Mouse (Mus musculus): ENCODE results near the gene Nhsl1. TPM values are rescaled to one million over a fixed set of nuclear protein-coding genes. Genes with fewer than 3 reads are reported as not detected.
A peak's percentile ranks its signal among the peaks of the same experiment; 100 is the strongest.

The Nhsl1 gene
- polyA plus RNA-seq, 1 experiment from 2014 or later = 8.8 TPM

- no peaks in the 10 kb centered on the region for H3K36me3 ChIP-seq (ENCODE audit: insufficient read depth, low read length)
- H3K9ac ChIP-seq (ENCODE audit: low read depth, low read length) = no peak overlapping the region
- no peak for TF ChIP-seq CTCF (IDR thresholded peaks at IDR 0.05; ENCODE audit: low read depth)
- H3K4me3 ChIP-seq (replicated peaks; ENCODE audit: low read depth, low read length) = no peak overlapping the region
- H3K9me3 ChIP-seq (replicated peaks; ENCODE audit: low read length) = no peaks in the 10 kb centered on the region
- ATAC-seq (replicated peaks; ENCODE audit: low FRiP score, low read depth) = no peak
- no peak overlapping the region for H3K27ac ChIP-seq
- H3K27me3 ChIP-seq (ENCODE audit: insufficient read depth, low read length) = no peaks in the 10 kb centered on the region
- WGBS = 44% methylated on average over 10 of the region's 10 CpGs
- no peak overlapping the region; the same call in 1 of the 2 replicates for H3K4me2 ChIP-seq (ENCODE audit: low read length)
- H3K4me1 ChIP-seq (replicated peaks; ENCODE audit: insufficient read depth, low read length) = peaks cover 15% of the 10 kb centered on the region
- no peak for DNase-seq (ENCODE audit: low spot score)
Measured at GRCm38 (mm10) chr10:18317521-18317920, 1.3 kb upstream of the Nhsl1 start.

DNA sequence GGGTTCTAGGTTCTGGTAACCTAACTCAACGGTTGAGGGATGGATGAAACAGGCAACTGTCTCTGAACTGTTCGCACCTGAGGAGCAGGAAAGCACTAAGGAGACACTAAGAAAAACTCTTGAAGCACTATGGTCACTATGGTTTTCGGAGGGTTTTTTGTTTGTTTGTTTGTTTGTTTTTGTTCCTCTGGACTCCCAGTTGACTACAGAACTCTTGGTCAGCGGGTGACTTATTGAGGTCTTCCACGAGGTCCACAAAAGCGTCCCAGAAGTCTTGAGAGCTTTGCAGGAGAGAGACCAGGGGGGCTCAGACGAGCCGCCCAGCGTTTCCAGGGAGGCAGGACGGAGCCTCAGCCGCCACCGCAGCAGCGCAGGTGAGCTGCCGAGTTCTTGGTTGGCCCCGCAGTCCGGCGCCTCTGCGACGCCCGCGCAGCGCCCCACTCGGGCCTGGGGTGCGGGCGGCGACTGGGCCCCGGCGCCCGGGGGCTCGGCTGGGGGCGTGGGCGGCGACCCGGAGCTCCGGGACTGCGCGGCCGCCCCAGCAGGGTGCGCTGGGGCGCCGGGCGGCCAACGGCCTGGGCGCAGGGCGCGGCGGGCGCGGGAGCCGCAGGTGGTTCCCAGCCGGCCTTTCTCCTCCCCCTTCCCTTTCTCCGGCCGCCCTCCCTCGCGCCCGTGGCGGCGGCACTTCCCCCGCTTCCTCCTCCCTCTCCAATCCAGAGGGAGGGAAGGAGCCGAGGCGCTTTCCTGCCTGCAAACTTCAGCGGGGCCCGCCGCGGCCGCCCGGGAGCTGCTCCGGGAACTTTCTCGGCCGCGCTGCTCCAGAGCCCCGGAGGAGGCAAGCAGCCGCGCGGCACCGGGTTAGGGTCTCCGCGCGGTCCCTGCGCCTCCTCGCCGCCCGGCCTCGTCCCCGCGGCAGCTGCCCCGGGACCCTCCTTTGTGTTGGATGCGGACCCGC is 547 bp upstream of the Nhsl1 start:
- Histone ChIP-seq H3K27ac (peak overlapping the region; percentile 70), H3K27me3 (ENCODE audit: insufficient read depth, low read length) (no peaks in the 10 kb centered on the region), H3K4me2 (ENCODE audit: low read length) (peak overlapping the region; percentile 90), H3K4me3 (replicated peaks; ENCODE audit: low read depth, low read length) (peak overlapping the region; percentile 80), H3K4me1 (replicated peaks; ENCODE audit: insufficient read depth, low read length) (peaks cover 15% of the 10 kb centered on the region), H3K36me3 (ENCODE audit: insufficient read depth, low read length) (no peaks in the 10 kb centered on the region), H3K9me3 (replicated peaks; ENCODE audit: low read length) (no peaks in the 10 kb centered on the region), H3K9ac (ENCODE audit: low read depth, low read length) (peak overlapping the region; percentile 85)
- DNase-seq (ENCODE audit: low spot score) = peak; percentile 82
- WGBS = 2% methylated on average over 79 of the region's 89 CpGs
- TF ChIP-seq CTCF (IDR thresholded peaks at IDR 0.05; ENCODE audit: low read depth) = peak; percentile 11; the same call in 1 of the 2 replicates
- ATAC-seq (replicated peaks; ENCODE audit: low FRiP score, low read depth) = peak; percentile 84

- 28% methylated on average over 4 of the region's 4 CpGs for whole genome bisulfite sequencing
- Histone ChIP-seq H3K36me3 (ENCODE audit: insufficient read depth, low read length) (no peaks in the 10 kb centered on the region), H3K4me3 (replicated peaks; ENCODE audit: low read depth, low read length) (peak overlapping the region; percentile 80), H3K4me2 (ENCODE audit: low read length) (peak overlapping the region; percentile 90), H3K9me3 (replicated peaks; ENCODE audit: low read length) (no peaks in the 10 kb centered on the region), H3K27ac (0 out of 2 replicates have a peak overlapping the region, but pooled peaks have one; percentile 21), H3K9ac (ENCODE audit: low read depth, low read length) (peak overlapping the region; percentile 85), H3K27me3 (ENCODE audit: insufficient read depth, low read length) (no peaks in the 10 kb centered on the region), H3K4me1 (replicated peaks; ENCODE audit: insufficient read depth, low read length) (peaks cover 15% of the 10 kb centered on the region)
- no peak for TF ChIP-seq CTCF (IDR thresholded peaks at IDR 0.05; ENCODE audit: low read depth)
- DNase-seq (ENCODE audit: low spot score) = peak; percentile 16
- no peak for ATAC-seq (replicated peaks; ENCODE audit: low FRiP score, low read depth)
Measured at GRCm38 (mm10) chr10:18319691-18320090, 906 bp downstream of the Nhsl1 start.

GRCm38 (mm10) chr10:18321861-18322260 is 3.1 kb downstream of the Nhsl1 start:
- no peak for ATAC-seq (replicated peaks; ENCODE audit: low FRiP score, low read depth)
- H3K9ac ChIP-seq (ENCODE audit: low read depth, low read length) = no peak overlapping the region
- TF ChIP-seq CTCF (IDR thresholded peaks at IDR 0.05; ENCODE audit: low read depth) = no peak
- WGBS = 63% methylated on average over 6 of the region's 6 CpGs
- H3K27ac ChIP-seq = no peak overlapping the region
- H3K4me2 ChIP-seq (ENCODE audit: low read length) = no peak overlapping the region
- no peak overlapping the region for H3K4me3 ChIP-seq (replicated peaks; ENCODE audit: low read depth, low read length)
- no peaks in the 10 kb centered on the region for H3K9me3 ChIP-seq (replicated peaks; ENCODE audit: low read length)
- peaks cover 15% of the 10 kb centered on the region for H3K4me1 ChIP-seq (replicated peaks; ENCODE audit: insufficient read depth, low read length)
- DNase-seq (ENCODE audit: low spot score) = no peak
- no peaks in the 10 kb centered on the region for H3K36me3 ChIP-seq (ENCODE audit: insufficient read depth, low read length)
- no peaks in the 10 kb centered on the region for H3K27me3 ChIP-seq (ENCODE audit: insufficient read depth, low read length)

GRCm38 (mm10) chr10:18323701-18324100 is 4.9 kb downstream of the Nhsl1 start:
- no peak for ATAC-seq (replicated peaks; ENCODE audit: low FRiP score, low read depth)

DNA sequence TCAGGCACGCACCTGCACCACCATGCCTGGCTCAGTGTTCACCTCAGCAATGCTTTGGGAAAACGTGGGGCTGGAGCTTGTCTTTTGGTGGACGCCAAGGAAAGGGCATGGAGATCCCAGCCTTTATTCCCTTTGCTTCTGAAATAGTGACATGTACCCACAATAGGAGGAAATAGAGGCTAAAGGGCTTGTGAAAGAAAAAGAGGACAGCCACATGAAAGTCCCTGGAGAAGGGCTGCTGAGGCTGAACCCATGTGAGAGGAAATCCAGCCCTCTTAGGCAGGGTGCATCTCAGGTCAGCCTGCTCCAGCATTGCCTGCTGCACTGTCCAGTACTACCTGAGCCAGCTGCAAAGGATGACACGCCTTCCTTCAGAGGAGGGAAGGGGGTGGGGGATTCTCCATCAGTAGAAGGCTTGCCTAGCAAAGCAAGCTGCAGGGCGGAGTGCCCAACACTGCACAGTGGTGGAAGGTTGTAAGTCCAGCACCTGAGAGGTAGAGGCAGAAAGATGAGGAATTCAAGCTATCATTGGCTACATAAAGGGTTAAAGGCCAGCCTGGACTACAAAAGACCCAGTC is 9.6 kb downstream of the Nhsl1 start:
- H3K4me1 ChIP-seq (replicated peaks; ENCODE audit: insufficient read depth, low read length) = peaks cover 9% of the 10 kb centered on the region; the same call in 1 of the 2 replicates
- WGBS = 66% methylated on average over 5 of the region's 5 CpGs
- no peak for ATAC-seq (replicated peaks; ENCODE audit: low FRiP score, low read depth)
- no peak overlapping the region for H3K4me3 ChIP-seq (replicated peaks; ENCODE audit: low read depth, low read length)
- no peak overlapping the region for H3K4me2 ChIP-seq (ENCODE audit: low read length)
- no peaks in the 10 kb centered on the region for H3K9me3 ChIP-seq (replicated peaks; ENCODE audit: low read length)
- H3K27me3 ChIP-seq (ENCODE audit: insufficient read depth, low read length) = no peaks in the 10 kb centered on the region
- DNase-seq (ENCODE audit: low spot score) = no peak
- no peak overlapping the region for H3K9ac ChIP-seq (ENCODE audit: low read depth, low read length)
- H3K27ac ChIP-seq = no peak overlapping the region
- no peak for TF ChIP-seq CTCF (IDR thresholded peaks at IDR 0.05; ENCODE audit: low read depth)
- no peaks in the 10 kb centered on the region for H3K36me3 ChIP-seq (ENCODE audit: insufficient read depth, low read length)

More at GRCm38 (mm10) chr10:18323701-18324100, 4.9 kb downstream of the Nhsl1 start:
- DNase-seq (ENCODE audit: low spot score) = no peak
- H3K4me2 ChIP-seq (ENCODE audit: low read length) = no peak overlapping the region
- no peaks in the 10 kb centered on the region for H3K9me3 ChIP-seq (replicated peaks; ENCODE audit: low read length)
- WGBS = 45% methylated on average over 4 of the region's 4 CpGs
- H3K27me3 ChIP-seq (ENCODE audit: insufficient read depth, low read length) = no peaks in the 10 kb centered on the region
- H3K4me1 ChIP-seq (replicated peaks; ENCODE audit: insufficient read depth, low read length) = peaks cover 15% of the 10 kb centered on the region
- no peak overlapping the region for H3K4me3 ChIP-seq (replicated peaks; ENCODE audit: low read depth, low read length)
- TF ChIP-seq CTCF (IDR thresholded peaks at IDR 0.05; ENCODE audit: low read depth) = no peak
- H3K36me3 ChIP-seq (ENCODE audit: insufficient read depth, low read length) = no peaks in the 10 kb centered on the region
- H3K27ac ChIP-seq = no peak overlapping the region
- no peak overlapping the region for H3K9ac ChIP-seq (ENCODE audit: low read depth, low read length)
